Mouse (Mus musculus): Measurements from ENCODE around the gene Ypel3. TPM values are rescaled to one million over a fixed set of nuclear protein-coding genes. Genes with fewer than 3 reads are reported as not detected.

Ypel3 gene
- polyA plus RNA-seq, 2 experiments: 74.2 to 76.0 TPM

DNA sequence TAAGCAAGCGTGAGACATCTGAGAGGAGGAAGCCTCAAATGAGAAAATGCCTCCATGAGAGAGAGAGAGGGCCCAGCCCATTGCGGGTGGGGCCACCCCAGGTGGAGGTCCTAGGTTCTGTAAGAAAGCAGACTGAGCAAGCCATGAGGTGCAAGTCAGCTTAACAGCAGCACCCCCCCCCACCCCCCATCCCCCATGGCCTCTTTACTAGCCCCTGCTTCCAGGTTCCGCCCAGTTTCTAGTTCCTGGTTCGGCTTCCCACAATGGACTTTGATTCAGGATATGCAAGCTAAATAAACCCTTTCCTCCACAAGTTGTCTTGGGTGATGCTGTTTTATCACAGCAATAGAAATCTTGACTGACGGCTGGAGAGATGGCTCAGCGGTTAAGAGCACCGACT lies 27.9 kb upstream of the Ypel3 start:
- Histone ChIP-seq H3K4me3 (ENCODE audit: insufficient read depth in 1 of 2, low read depth in 2 of 2, low read length in 2 of 2) (no peak overlapping the region), H3K9ac (replicated peaks) (no peak overlapping the region), H3K36me3 (replicated peaks; ENCODE audit: control insufficient read depth, insufficient read depth, low read depth) (no peaks in the 10 kb centered on the region), H3K4me2 (ENCODE audit: low read depth) (no peak overlapping the region), H3K4me1 (replicated peaks; ENCODE audit: control insufficient read depth in 2 of 2, insufficient read depth in 2 of 2, low read length in 1 of 2) (peaks cover 0 to 11% of the 10 kb centered on the region in 2 experiments; a peak in 2 of 4 replicates), H3K27ac (no peak overlapping the region), H3K9me3 (ENCODE audit: control insufficient read depth, low read length) (no peaks in the 10 kb centered on the region), H3K27me3 (ENCODE audit: control insufficient read depth, insufficient read depth, low read length) (no peaks in the 10 kb centered on the region)
- no peak for ATAC-seq (ENCODE audit: insufficient read depth)
- TF ChIP-seq EP300 (IDR thresholded peaks at IDR 0.05; ENCODE audit: low read depth) (no peak), CTCF (IDR thresholded peaks at IDR 0.05; ENCODE audit: low read depth) (no peak)
- DNase-seq (ENCODE audit: low read depth in 3 of 3, low spot score in 3 of 3): no peak
- 73% methylated on average over 7 of the region's 7 CpGs for WGBS (ENCODE audit: insufficient replicate concordance)

GRCm38 (mm10) chr7:126749582-126750343 lies 27.0 kb upstream of the Ypel3 start:
- TF ChIP-seq EP300 (IDR thresholded peaks at IDR 0.05; ENCODE audit: low read depth) (no peak), CTCF (IDR thresholded peaks at IDR 0.05; ENCODE audit: low read depth) (peak; percentile 31)

GRCm38 (mm10) chr7:126754866-126755265 lies 21.9 kb upstream of the Ypel3 start:
- H3K36me3 ChIP-seq (replicated peaks; ENCODE audit: control insufficient read depth, insufficient read depth, low read depth): no peaks in the 10 kb centered on the region
- peaks cover 3 to 12% of the 10 kb centered on the region in 2 experiments for H3K4me1 ChIP-seq (replicated peaks; ENCODE audit: control insufficient read depth in 2 of 2, insufficient read depth in 2 of 2, low read length in 1 of 2)
- H3K27me3 ChIP-seq (ENCODE audit: control insufficient read depth, insufficient read depth, low read length): no peaks in the 10 kb centered on the region
- H3K27ac ChIP-seq: no peak overlapping the region
- 3% methylated on average over 9 of the region's 9 CpGs for WGBS (ENCODE audit: insufficient replicate concordance)
- no peak overlapping the region for H3K4me3 ChIP-seq (ENCODE audit: insufficient read depth in 1 of 2, low read depth in 2 of 2, low read length in 2 of 2)
- TF ChIP-seq CTCF (IDR thresholded peaks at IDR 0.05; ENCODE audit: low read depth) (peak; percentile 94), EP300 (IDR thresholded peaks at IDR 0.05; ENCODE audit: low read depth) (no peak)
- ATAC-seq (ENCODE audit: insufficient read depth): peak; percentile 34; the same call in 1 of the 2 replicates
- DNase-seq (ENCODE audit: low read depth in 3 of 3, low spot score in 3 of 3): peak in 2 of 3 experiments; percentile 55 to 63
- H3K9me3 ChIP-seq (ENCODE audit: control insufficient read depth, low read length): no peaks in the 10 kb centered on the region
- no peak overlapping the region for H3K9ac ChIP-seq (replicated peaks)
- H3K4me2 ChIP-seq (ENCODE audit: low read depth): no peak overlapping the region

More at GRCm38 (mm10) chr7:126749582-126750343, 27.0 kb upstream of the Ypel3 start:
- no peaks in the 10 kb centered on the region for H3K27me3 ChIP-seq (ENCODE audit: control insufficient read depth, insufficient read depth, low read length)
- no peak overlapping the region for H3K27ac ChIP-seq
- H3K4me3 ChIP-seq (ENCODE audit: insufficient read depth in 1 of 2, low read depth in 2 of 2, low read length in 2 of 2): no peak overlapping the region
- no peaks in the 10 kb centered on the region for H3K36me3 ChIP-seq (replicated peaks; ENCODE audit: control insufficient read depth, insufficient read depth, low read depth)
- ATAC-seq (ENCODE audit: insufficient read depth): no peak
- DNase-seq (ENCODE audit: low read depth in 3 of 3, low spot score in 3 of 3): no peak
- 79% methylated on average over 17 of the region's 17 CpGs for WGBS (ENCODE audit: insufficient replicate concordance)
- no peak overlapping the region for H3K9ac ChIP-seq (replicated peaks)
- H3K4me2 ChIP-seq (ENCODE audit: low read depth): no peak overlapping the region
- H3K4me1 ChIP-seq (replicated peaks; ENCODE audit: control insufficient read depth in 2 of 2, insufficient read depth in 2 of 2, low read length in 1 of 2): peaks cover 0 to 14% of the 10 kb centered on the region in 2 experiments; a peak in 2 of 4 replicates
- H3K9me3 ChIP-seq (ENCODE audit: control insufficient read depth, low read length): no peaks in the 10 kb centered on the region

DNA sequence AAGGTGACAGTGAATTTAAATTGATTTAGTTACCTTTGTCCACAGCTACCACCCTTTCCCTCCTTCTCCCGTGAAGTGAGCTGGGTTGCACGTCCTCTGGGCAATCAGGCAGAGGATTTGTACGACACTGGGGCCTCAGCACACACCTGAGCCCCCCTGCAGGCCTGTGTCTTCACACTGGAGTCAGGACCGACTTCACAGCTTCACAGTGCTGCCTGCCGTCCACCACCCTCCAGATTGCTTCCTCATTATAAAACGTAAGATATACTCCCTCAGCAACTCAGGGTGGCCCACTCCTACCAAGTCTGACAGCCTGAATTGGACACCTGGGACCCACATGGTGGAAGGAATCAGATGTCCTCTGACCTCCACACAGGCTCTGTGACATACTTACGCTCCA lies 18.2 kb upstream of the Ypel3 start:
- Histone ChIP-seq H3K27me3 (ENCODE audit: control insufficient read depth, insufficient read depth, low read length) (no peaks in the 10 kb centered on the region), H3K9ac (replicated peaks) (no peak overlapping the region), H3K9me3 (ENCODE audit: control insufficient read depth, low read length) (no peaks in the 10 kb centered on the region), H3K4me1 (replicated peaks; ENCODE audit: control insufficient read depth in 2 of 2, insufficient read depth in 2 of 2, low read length in 1 of 2) (peaks cover 14 to 42% of the 10 kb centered on the region in 2 experiments), H3K27ac (no peak overlapping the region), H3K4me3 (ENCODE audit: insufficient read depth in 1 of 2, low read depth in 2 of 2, low read length in 2 of 2) (no peak overlapping the region), H3K36me3 (replicated peaks; ENCODE audit: control insufficient read depth, insufficient read depth, low read depth) (no peaks in the 10 kb centered on the region), H3K4me2 (ENCODE audit: low read depth) (no peak overlapping the region)
- 65% methylated on average over 7 of the region's 7 CpGs for WGBS (ENCODE audit: insufficient replicate concordance)
- no peak for ATAC-seq (ENCODE audit: insufficient read depth)
- no peak for TF ChIP-seq EP300 (IDR thresholded peaks at IDR 0.05; ENCODE audit: low read depth)
- TF ChIP-seq CTCF (IDR thresholded peaks at IDR 0.05; ENCODE audit: low read depth): no peak
- DNase-seq (ENCODE audit: low read depth in 3 of 3, low spot score in 3 of 3): no peak

GRCm38 (mm10) chr7:126759050-126759671 lies 17.6 kb upstream of the Ypel3 start, which contains the start of gene Mapk3:
TSS of gene Mapk3 (plus strand) at chr7:126759601.
- peak within 1 kb of the TSS; percentile 57 for H3K27ac ChIP-seq
- H3K36me3 ChIP-seq (replicated peaks; ENCODE audit: control insufficient read depth, insufficient read depth, low read depth): no peaks in the 10 kb centered on the region
- H3K9me3 ChIP-seq (ENCODE audit: control insufficient read depth, low read length): no peaks in the 10 kb centered on the region
- H3K4me1 ChIP-seq (replicated peaks; ENCODE audit: control insufficient read depth in 2 of 2, insufficient read depth in 2 of 2, low read length in 1 of 2): peaks cover 14 to 42% of the 10 kb centered on the region in 2 experiments
- peak; percentile 85 to 89 (median 87) for DNase-seq (ENCODE audit: low read depth in 3 of 3, low spot score in 3 of 3)
- 2% methylated on average over 36 of the region's 38 CpGs for WGBS (ENCODE audit: insufficient replicate concordance)
- no peaks in the 10 kb centered on the region for H3K27me3 ChIP-seq (ENCODE audit: control insufficient read depth, insufficient read depth, low read length)
- peak; percentile 81 for ATAC-seq (ENCODE audit: insufficient read depth)
- H3K4me3 ChIP-seq (ENCODE audit: insufficient read depth in 1 of 2, low read depth in 2 of 2, low read length in 2 of 2): peak within 1 kb of the TSS; percentile 73 to 74
- TF ChIP-seq EP300 (IDR thresholded peaks at IDR 0.05; ENCODE audit: low read depth) (no peak), CTCF (IDR thresholded peaks at IDR 0.05; ENCODE audit: low read depth) (peak; percentile 86)
- peak within 1 kb of the TSS; percentile 93 for H3K4me2 ChIP-seq (ENCODE audit: low read depth)
- peak within 1 kb of the TSS; percentile 78 for H3K9ac ChIP-seq (replicated peaks)
